In genomic region chr16:45940701-45941100, GRCm38 (mm10) we compare ENCODE assay signal across 23 mouse cellular contexts. TPM values are rescaled to one million over a fixed set of nuclear protein-coding genes. Genes with fewer than 3 reads are reported as not detected.
A peak's percentile ranks its signal among the peaks of the same experiment; 100 is the strongest.
DNase-seq lines count a peak whose midpoint lies in the region; ATAC-seq and TF ChIP-seq lines count a peak whose summit lies in the region.
"Had no signal": no experiment of that assay in that cellular context is flagged by ENCODE, and none has a peak within 500 bp of the region (broad histone marks: within the 10 kb centered on the region; RNA-seq: fewer than 3 reads in every experiment).

No protein-coding gene starts in this region.

- in situ Hi-C loops in CH12.LX (cut with MboI; ENCODE audit: low pct_ligation_motif_present, low pct_unique_long_range_greater_than_20kb, low sequenced_read_pairs) = no loop called here

- TF ChIP-seq EP300 in CH12.LX (IDR thresholded peaks at IDR 0.05; ENCODE audit: low read length) = peak; percentile 67

- WGBS in limb, embryonic 12.5 days = 59% methylated on average over 2 of the region's 2 CpGs
- WGBS in limb, embryonic 10.5 days = 87% methylated on average over 2 of the region's 2 CpGs
- WGBS in limb, embryonic 13.5 days = 60% methylated on average over 2 of the region's 2 CpGs

- intact Hi-C loops in left cerebral cortex, postnatal 10 days (cut with DNase I) = no loop called here

- no peak for ATAC-seq in limb, embryonic 12.5 days (ENCODE audit: insufficient number of reproducible peaks, insufficient read depth, low FRiP score, low TSS enrichment, low read depth)
- no peak for ATAC-seq in limb, embryonic 13.5 days (ENCODE audit: low FRiP score, low read depth)
- ATAC-seq: activated CD4-positive, CD25-positive, alpha-beta regulatory T cell, adult 4 months; CD4-positive, CD25-positive, alpha-beta regulatory T cell, adult 4 months; Patski had no signal

- H3K4me3 ChIP-seq in limb, embryonic 12.5 days (replicated peaks) = no peak overlapping the region
- no peak overlapping the region for H3K4me3 ChIP-seq in limb, embryonic 10.5 days
- no peak overlapping the region for H3K4me3 ChIP-seq in CH12.LX (replicated peaks in 1 of 3; ENCODE audit: low read depth in 2 of 3, low read length in 2 of 3, poor library complexity in 1 of 3)
- H3K4me3 ChIP-seq in limb, embryonic 13.5 days = no peak overlapping the region

- TF ChIP-seq RAD21 in CH12.LX (IDR thresholded peaks at IDR 0.05; ENCODE audit: low read depth, low read length) = no peak

- no peaks in the 10 kb centered on the region for H3K27me3 ChIP-seq in limb, embryonic 12.5 days
- no peaks in the 10 kb centered on the region for H3K27me3 ChIP-seq in limb, embryonic 10.5 days (ENCODE audit: low read depth, poor library complexity, severe bottlenecking)
- no peaks in the 10 kb centered on the region for H3K27me3 ChIP-seq in CH12.LX (replicated peaks)
- H3K27me3 ChIP-seq in limb, embryonic 13.5 days = no peaks in the 10 kb centered on the region
- H3K27me3 ChIP-seq: Patski had no signal

- H3K9ac ChIP-seq in limb, embryonic 12.5 days (replicated peaks) = no peak overlapping the region
- H3K9ac ChIP-seq in CH12.LX (ENCODE audit: insufficient read depth, low read depth) = no peak overlapping the region
- no peak overlapping the region for H3K9ac ChIP-seq in limb, embryonic 13.5 days

- peaks cover 21% of the 10 kb centered on the region for H3K4me1 ChIP-seq in limb, embryonic 12.5 days (replicated peaks)
- H3K4me1 ChIP-seq in limb, embryonic 10.5 days = peaks cover 13% of the 10 kb centered on the region
- peaks cover 6 to 30% of the 10 kb centered on the region in 2 experiments for H3K4me1 ChIP-seq in CH12.LX (ENCODE audit: control insufficient read depth in 1 of 2, insufficient read depth in 2 of 2)
- peaks cover 25% of the 10 kb centered on the region for H3K4me1 ChIP-seq in limb, embryonic 13.5 days

- no peak overlapping the region for H3K4me2 ChIP-seq in limb, embryonic 12.5 days
- H3K4me2 ChIP-seq in CH12.LX (ENCODE audit: insufficient read depth, low read depth, poor library complexity, severe bottlenecking) = no peak overlapping the region
- no peak overlapping the region for H3K4me2 ChIP-seq in limb, embryonic 13.5 days (replicated peaks)

- no peaks in the 10 kb centered on the region for H3K36me3 ChIP-seq in limb, embryonic 12.5 days
- H3K36me3 ChIP-seq in limb, embryonic 10.5 days = no peaks in the 10 kb centered on the region
- no peaks in the 10 kb centered on the region for H3K36me3 ChIP-seq in CH12.LX (replicated peaks in 1 of 2; ENCODE audit: control insufficient read depth in 1 of 2, insufficient read depth in 1 of 2, low read length in 1 of 2)
- H3K36me3 ChIP-seq in limb, embryonic 13.5 days = no peaks in the 10 kb centered on the region
- H3K36me3 ChIP-seq: G1E had no signal

- dilution Hi-C loops in CH12.LX (cut with MboI; ENCODE audit: extremely low pct_ligation_motif_present, extremely low pct_unique_long_range_greater_than_20kb, low sequenced_read_pairs) = no loop called here

- no peak for TF ChIP-seq CTCF in CH12.LX (conservative IDR thresholded peaks at IDR 0.05 in 1 of 2, IDR thresholded peaks at IDR 0.05 in 1 of 2; ENCODE audit: low read depth in 2 of 2, low read length in 2 of 2)

- H3K27ac ChIP-seq in limb, embryonic 12.5 days = 0 out of 2 replicates have a peak overlapping the region, but pooled peaks have one; percentile 59
- no peak overlapping the region for H3K27ac ChIP-seq in limb, embryonic 10.5 days
- H3K27ac ChIP-seq in CH12.LX (ENCODE audit: insufficient read depth, low read depth) = no peak overlapping the region
- H3K27ac ChIP-seq in limb, embryonic 13.5 days = peak overlapping the region; percentile 52; the same call in 1 of the 2 replicates

- no peaks in the 10 kb centered on the region for H3K79me2 ChIP-seq in CH12.LX (replicated peaks; ENCODE audit: control insufficient read depth, extremely low read depth, insufficient read depth, poor library complexity, severe bottlenecking)

- DNase-seq in heart, adult 11 months = peak; percentile 78
- DNase-seq in heart, adult 18-20 months = no peak
- no peak for DNase-seq in limb, embryonic 10.5 days (ENCODE audit: low spot score)
- peak; percentile 75 for DNase-seq in CH12.LX (ENCODE audit: extremely low read depth)
- DNase-seq in left cerebral cortex, postnatal 10 days (ENCODE audit: extremely low spot score in 1 of 2, low spot score in 2 of 2) = no peak
- DNase-seq in urinary bladder, postnatal 14 days (ENCODE audit: low spot score) = no peak
- DNase-seq: adrenal gland, adult 2 months; adrenal gland, adult 8-10 months; adrenal gland, postnatal 10 days; adrenal gland, postnatal 14 days; adrenal gland, postnatal 25 days; adrenal gland, postnatal 36 days; B cell, adult 2 months; cerebellum, adult 11 months; cerebellum, adult 11-12 months; cerebellum, adult 18-20 months had no signal

- TF ChIP-seq POLR2A in CH12.LX (IDR thresholded peaks at IDR 0.05; ENCODE audit: low read depth, low read length) = no peak

- H3K9me3 ChIP-seq in limb, embryonic 12.5 days = no peaks in the 10 kb centered on the region
- H3K9me3 ChIP-seq in limb, embryonic 10.5 days (replicated peaks) = 0 out of 2 replicates have a peak, but pooled peaks cover 2% of the 10 kb centered on the region
- peaks cover 7% of the 10 kb centered on the region for H3K9me3 ChIP-seq in CH12.LX (replicated peaks; ENCODE audit: low read length)
- H3K9me3 ChIP-seq in limb, embryonic 13.5 days = 0 out of 2 replicates have a peak, but pooled peaks cover 2% of the 10 kb centered on the region

TF ChIP-seq in CH12.LX, 34 proteins besides CTCF, POLR2A, EP300 and RAD21:
- peak; percentile 12; the same call in 1 of the 2 replicates for TF ChIP-seq JUN (IDR thresholded peaks at IDR 0.05; ENCODE audit: insufficient read depth, low read depth, low read length)
- TF ChIP-seq SIN3A (IDR thresholded peaks at IDR 0.05; ENCODE audit: low read length) = 0 out of 2 replicates have a peak, but pooled peaks have one; percentile 23
- TF ChIP-seq ELF1 (IDR thresholded peaks at IDR 0.05; ENCODE audit: low read depth, low read length) = no peak
- TF ChIP-seq ETS1 (conservative IDR thresholded peaks at IDR 0.05; ENCODE audit: low read depth, low read length) = peak; percentile 61
- TF ChIP-seq IRF4 (IDR thresholded peaks at IDR 0.05; ENCODE audit: low read depth, low read length) = peak; percentile 56

RNA-seq across cellular contexts. Expression of gene Phldb2, which starts 12.7 kb away (rescaled TPM):
- 10 to 100 TPM in 1 of 2 experiments, 1 to 10 TPM in 1; 9.6 to 10.7 TPM for total RNA-seq in heart, adult 18-20 months (2021)
- 75.2 and 82.5 TPM in 2 replicates for polyA plus RNA-seq in limb, embryonic 12.5 days (2016; fragmentation: Nextera tagmentation; extraction: Ambion mirVana)
- polyA plus RNA-seq in limb, embryonic 10.5 days (2016; fragmentation: Nextera tagmentation; extraction: Ambion mirVana) = 38.9 and 50.2 TPM in 2 replicates
- total RNA-seq in CH12.LX (2012; rRNA removed) (not detected in 2 replicates), CH12.LX (2014; rRNA removed) (not detected in 2 replicates)
- polyA plus RNA-seq in CH12.LX (2012; ENCODE audit: insufficient read length, low read depth) = 0.04 TPM in 1 of 2 replicates, not detected in the other
- polyA plus RNA-seq in limb, embryonic 13.5 days (2015; fragmentation: Nextera tagmentation; extraction: Ambion mirVana) = 76.8 and 77.8 TPM in 2 replicates
- 1 to 10 TPM; 6.6 to 9.9 TPM for total RNA-seq in left cerebral cortex, postnatal 10 days (2021)
- total RNA-seq: MEL had no signal
- polyA plus RNA-seq: activated CD4-positive, CD25-positive, alpha-beta regulatory T cell, adult 4 months; G1E had no signal

Comparison
In these comparisons a context has a peak if more than half of its experiments do, and no peak if none do; other contexts are left out.
1. DNase-seq: peak in heart, adult 11 months (single experiment) and CH12.LX (single experiment); none in heart, adult 18-20 months (0 of 2), limb, embryonic 10.5 days (single experiment), left cerebral cortex, postnatal 10 days (0 of 2) and urinary bladder, postnatal 14 days (single experiment).
2. H3K27ac ChIP-seq: peak in limb, embryonic 12.5 days (single experiment) and limb, embryonic 13.5 days (single experiment); none in limb, embryonic 10.5 days (single experiment) and CH12.LX (single experiment).
3. RNA of gene Phldb2, which starts 12.7 kb away (polyA plus RNA-seq): 76.8 to 77.8 TPM in limb, embryonic 13.5 days, 75.2 to 82.5 TPM in limb, embryonic 12.5 days and 38.9 to 50.2 TPM in limb, embryonic 10.5 days; 0.04 TPM in CH12.LX; every median in the first group is over 10 times any median in the second.